ENCODE assay signal across 22 mouse cellular contexts in genomic region chr9:57904250-57904644, GRCm38 (mm10). TPM values are rescaled to one million over a fixed set of nuclear protein-coding genes. Genes with fewer than 3 reads are reported as not detected.
"Had no signal": no experiment of that assay in that cellular context is flagged by ENCODE, and none has a peak within 500 bp of the region (broad histone marks: within the 10 kb centered on the region; RNA-seq: fewer than 3 reads in every experiment).

No protein-coding gene starts in this region.

- H3K27ac ChIP-seq: gastrocnemius, adult 2 months; hindbrain, embryonic 10.5 days; hindbrain, embryonic 12.5 days; hindbrain, embryonic 14.5 days; intestine, embryonic 15.5 days; layer of hippocampus, adult 2 months; left cerebral cortex, adult 2 months; limb, embryonic 10.5 days; limb, embryonic 12.5 days; liver, embryonic 13.5 days had no signal

- ATAC-seq: hindbrain, embryonic 16.5 days; inflammation-experienced regulatory T-cells, adult 6 months; intestine, embryonic 15.5 days; intestine, postnatal 0 days had no signal

- H3K4me3 ChIP-seq: gastrocnemius, adult 2 months; heart, embryonic 10.5 days; heart, embryonic 12.5 days; hindbrain, embryonic 10.5 days; hindbrain, embryonic 12.5 days; intestine, embryonic 15.5 days; layer of hippocampus, adult 2 months; left cerebral cortex, adult 2 months; limb, embryonic 10.5 days; limb, embryonic 12.5 days; liver, embryonic 13.5 days had no signal

- H3K9ac ChIP-seq: hindbrain, embryonic 12.5 days; hindbrain, embryonic 14.5 days; intestine, embryonic 15.5 days; limb, embryonic 12.5 days; liver, embryonic 13.5 days had no signal

- H3K4me1 ChIP-seq: intestine, embryonic 15.5 days had no signal

- DNase-seq: gastrocnemius, adult 2 months; gastrocnemius, postnatal 25 days; heart, adult 18-20 months; kidney, adult 18-20 months; kidney, adult 8-10 months; kidney, postnatal 10 days; kidney, postnatal 25 days; kidney, postnatal 4 days; liver, embryonic 13.5 days had no signal

- H3K4me2 ChIP-seq: heart, embryonic 12.5 days; hindbrain, embryonic 12.5 days; hindbrain, embryonic 14.5 days; intestine, embryonic 15.5 days; limb, embryonic 12.5 days; liver, embryonic 13.5 days had no signal

- H3K27me3 ChIP-seq: heart, embryonic 12.5 days; hindbrain, embryonic 12.5 days; intestine, embryonic 15.5 days; liver, embryonic 13.5 days had no signal

- H3K9me3 ChIP-seq: heart, embryonic 10.5 days; heart, embryonic 12.5 days; hindbrain, embryonic 10.5 days; hindbrain, embryonic 12.5 days; intestine, embryonic 15.5 days; limb, embryonic 10.5 days; limb, embryonic 12.5 days; liver, embryonic 13.5 days had no signal

- H3K36me3 ChIP-seq: heart, embryonic 10.5 days; heart, embryonic 12.5 days; hindbrain, embryonic 10.5 days; hindbrain, embryonic 12.5 days; intestine, embryonic 15.5 days; limb, embryonic 10.5 days; limb, embryonic 12.5 days; liver, embryonic 13.5 days had no signal

RNA-seq across cellular contexts. Expression of gene Sema7a, which starts 35.7 kb away (rescaled TPM):
- polyA plus RNA-seq: liver, embryonic 13.5 days had no signal
